Mouse (Mus musculus) kidney, embryonic 16.5 days (tissue): ENCODE data around the gene Acp7. TPM values are rescaled to one million over a fixed set of nuclear protein-coding genes. Genes with fewer than 3 reads are reported as not detected.

Experiments used
- ATAC-seq: fragments of 200-750 bp; cut with Nextera tagmentation; 2 replicates; pipeline ENCODE4 v1.8.0; 2017; ENCODE audit warnings: moderate TSS enrichment; ENCODE audit not compliant: low FRiP score, low TSS enrichment
- H3K27ac ChIP-seq: fragments of 300-500 bp; sonication (generic); 2 replicates; pipeline ENCODE4 v1.5.1; 2014; ENCODE audit warnings: low read length
- H3K27me3 ChIP-seq: fragments of 300-500 bp; sonication (generic); 2 replicates; pipeline ENCODE4 v1.6.1; 2014; ENCODE audit warnings: low read length, control low read depth, mixed read lengths; ENCODE audit not compliant: insufficient read depth
- H3K36me3 ChIP-seq: fragments of 300-500 bp; sonication (generic); 2 replicates; pipeline ENCODE4 v1.6.1; 2014; ENCODE audit warnings: low read length, control low read depth, mixed read lengths; ENCODE audit not compliant: insufficient read depth
- H3K4me1 ChIP-seq: fragments of 300-500 bp; sonication (generic); 2 replicates; pipeline ENCODE4 v1.6.1; 2014; ENCODE audit warnings: low read length, control low read depth, mixed read lengths; ENCODE audit not compliant: insufficient read depth
- H3K4me2 ChIP-seq: fragments of 300-500 bp; sonication (generic); replicated peaks from 2 replicates; pipeline ENCODE4 v1.6.1; 2014; ENCODE audit warnings: low read depth, low read length
- H3K4me3 ChIP-seq: fragments of 300-500 bp; sonication (generic); 2 replicates; pipeline ENCODE4 v1.5.1; 2014; ENCODE audit warnings: mild to moderate bottlenecking, low read length
- H3K9ac ChIP-seq: fragments of 300-500 bp; sonication (generic); replicated peaks from 2 replicates; pipeline ENCODE4 v1.6.1; 2014; ENCODE audit warnings: low read length
- H3K9me3 ChIP-seq: fragments of 300-500 bp; sonication (generic); 2 replicates; pipeline ENCODE4 v1.6.1; 2016; ENCODE audit warnings: low read length, control low read depth
- whole genome bisulfite sequencing: fragments of 180-500 bp; shearing (Covaris S2); extraction: QIAGEN DNeasy Blood & Tissue Kit; methylation state at CpG from one replicate; pipeline ENCODE4 v1.1.7; 2014; 5-methylcytosine and 5-hydroxymethylcytosine counted together
- polyA plus RNA-seq: library from polyadenylated mRNA; unstranded; fragments of >200 nt; fragmentation: Nextera tagmentation; extraction: Ambion mirVana; gene quantifications from 2 replicates; pipeline ENCODE4 v1.2.1, GENCODE M21; 2015

The Acp7 gene
- polyA plus RNA-seq, 1 experiment from 2014 or later: not detected

GRCm38 (mm10) chr7:28579826-28580225 is 51.3 kb downstream of the Acp7 start:
- Histone ChIP-seq H3K4me3 (no peak overlapping the region), H3K4me1 (peaks cover 84% of the 10 kb centered on the region), H3K9me3 (no peaks in the 10 kb centered on the region), H3K27me3 (no peaks in the 10 kb centered on the region), H3K36me3 (peaks cover 6% of the 10 kb centered on the region; the same call in 1 of the 2 replicates), H3K27ac (0 out of 2 replicates have a peak overlapping the region, but pooled peaks have one; percentile 17), H3K9ac (no peak overlapping the region), H3K4me2 (no peak overlapping the region)
- 64% methylated on average over 5 of the region's 5 CpGs for WGBS
- ATAC-seq: no peak

DNA sequence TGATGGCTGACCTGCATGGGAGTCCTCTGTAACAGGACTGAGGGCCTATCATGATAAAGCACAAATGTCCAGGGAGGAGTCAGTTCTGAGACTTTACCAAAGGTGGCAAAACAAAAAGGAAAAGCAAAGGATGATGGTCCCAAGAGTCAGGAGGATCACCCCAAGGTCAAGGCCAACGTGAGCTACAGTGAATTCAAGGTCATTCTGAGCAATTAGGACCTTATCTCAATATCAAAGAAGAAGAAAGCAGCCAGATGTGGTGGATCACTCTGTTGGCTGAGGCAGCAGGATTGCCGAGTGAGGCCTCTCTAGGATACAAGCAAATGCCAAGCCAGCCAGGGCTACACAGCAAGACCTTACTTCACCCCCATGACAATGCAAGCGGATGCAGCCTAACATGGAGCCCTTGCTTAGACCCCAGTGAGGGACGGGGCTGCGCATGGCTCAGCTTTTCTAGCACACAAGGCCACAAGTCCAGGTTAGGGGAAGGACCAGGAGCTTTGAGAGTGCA is 52.5 kb downstream of the Acp7 start:
- peaks cover 77% of the 10 kb centered on the region for H3K4me1 ChIP-seq
- H3K27me3 ChIP-seq: no peaks in the 10 kb centered on the region
- H3K4me2 ChIP-seq: no peak overlapping the region
- H3K36me3 ChIP-seq: peaks cover 6% of the 10 kb centered on the region; the same call in 1 of the 2 replicates
- H3K27ac ChIP-seq: peak overlapping the region; percentile 97
- WGBS: 68% methylated on average over 5 of the region's 5 CpGs
- H3K9me3 ChIP-seq: no peaks in the 10 kb centered on the region
- H3K9ac ChIP-seq: no peak overlapping the region
- no peak overlapping the region for H3K4me3 ChIP-seq
- ATAC-seq: no peak

- peak overlapping the region; percentile 40; the same call in 1 of the 2 replicates for H3K9ac ChIP-seq
- peaks cover 75% of the 10 kb centered on the region for H3K4me1 ChIP-seq
- 53% methylated on average over 9 of the region's 9 CpGs for whole genome bisulfite sequencing
These were observed 53.1 kb downstream of the Acp7 start for GRCm38 (mm10) chr7:28577826-28578542.

GRCm38 (mm10) chr7:28576271-28576914 is 54.7 kb downstream of the Acp7 start:
- WGBS: 75% methylated on average over 5 of the region's 5 CpGs

More at GRCm38 (mm10) chr7:28577826-28578542, 53.1 kb downstream of the Acp7 start:
- H3K27me3 ChIP-seq: no peaks in the 10 kb centered on the region
- no peaks in the 10 kb centered on the region for H3K9me3 ChIP-seq
- ATAC-seq: peak; percentile 82
- peak overlapping the region; percentile 1; the same call in 1 of the 2 replicates for H3K4me2 ChIP-seq
- peaks cover 6% of the 10 kb centered on the region; the same call in 1 of the 2 replicates for H3K36me3 ChIP-seq
- H3K4me3 ChIP-seq: no peak overlapping the region
- peak overlapping the region; percentile 97 for H3K27ac ChIP-seq

GRCm38 (mm10) chr7:28575597-28575996 is 55.5 kb downstream of the Acp7 start:
- no peak for ATAC-seq
- H3K4me2 ChIP-seq: 0 out of 2 replicates have a peak overlapping the region, but pooled peaks have one; percentile 11
- H3K9me3 ChIP-seq: no peaks in the 10 kb centered on the region
- H3K27ac ChIP-seq: 0 out of 2 replicates have a peak overlapping the region, but pooled peaks have one; percentile 97
- H3K36me3 ChIP-seq: 0 out of 2 replicates have a peak, but pooled peaks cover under 1% of the 10 kb centered on the region
- peaks cover 90% of the 10 kb centered on the region for H3K4me1 ChIP-seq
- H3K9ac ChIP-seq: 0 out of 2 replicates have a peak overlapping the region, but pooled peaks have one; percentile 10
- H3K4me3 ChIP-seq: no peak overlapping the region
- 76% methylated on average over 11 of the region's 11 CpGs for WGBS
- H3K27me3 ChIP-seq: no peaks in the 10 kb centered on the region

More at GRCm38 (mm10) chr7:28576271-28576914, 54.7 kb downstream of the Acp7 start:
- no peaks in the 10 kb centered on the region for H3K27me3 ChIP-seq
- H3K4me1 ChIP-seq: peaks cover 84% of the 10 kb centered on the region
- peaks cover 6% of the 10 kb centered on the region; the same call in 1 of the 2 replicates for H3K36me3 ChIP-seq
- H3K9me3 ChIP-seq: no peaks in the 10 kb centered on the region
- H3K4me3 ChIP-seq: no peak overlapping the region
- 0 out of 2 replicates have a peak overlapping the region, but pooled peaks have one; percentile 1 for H3K4me2 ChIP-seq
- peak overlapping the region; percentile 97 for H3K27ac ChIP-seq
- peak; percentile 74 for ATAC-seq
- no peak overlapping the region for H3K9ac ChIP-seq

GRCm38 (mm10) chr7:28573236-28573635 is 57.9 kb downstream of the Acp7 start:
- Histone ChIP-seq H3K36me3 (peaks cover 7% of the 10 kb centered on the region; the same call in 1 of the 2 replicates), H3K27me3 (no peaks in the 10 kb centered on the region), H3K27ac (peak overlapping the region; percentile 61), H3K9ac (no peak overlapping the region), H3K4me2 (no peak overlapping the region), H3K4me3 (no peak overlapping the region), H3K9me3 (no peaks in the 10 kb centered on the region), H3K4me1 (peaks cover 78% of the 10 kb centered on the region)
- no peak for ATAC-seq
- 88% methylated on average over 3 of the region's 3 CpGs for WGBS

GRCm38 (mm10) chr7:28572689-28573088 is 58.4 kb downstream of the Acp7 start:
- Histone ChIP-seq H3K4me2 (no peak overlapping the region), H3K4me3 (no peak overlapping the region), H3K36me3 (peaks cover 11% of the 10 kb centered on the region), H3K27ac (peak overlapping the region; percentile 61), H3K4me1 (peaks cover 73% of the 10 kb centered on the region), H3K9ac (peak overlapping the region; percentile 17; the same call in 1 of the 2 replicates), H3K27me3 (no peaks in the 10 kb centered on the region), H3K9me3 (no peaks in the 10 kb centered on the region)
- 0 out of 2 replicates have a peak, but pooled peaks have one; percentile 8 for ATAC-seq
- WGBS: 65% methylated on average over 5 of the region's 5 CpGs

- H3K27me3 ChIP-seq: no peaks in the 10 kb centered on the region
- ATAC-seq: no peak
These were observed 60.0 kb downstream of the Acp7 start for GRCm38 (mm10) chr7:28570982-28571682.

DNA sequence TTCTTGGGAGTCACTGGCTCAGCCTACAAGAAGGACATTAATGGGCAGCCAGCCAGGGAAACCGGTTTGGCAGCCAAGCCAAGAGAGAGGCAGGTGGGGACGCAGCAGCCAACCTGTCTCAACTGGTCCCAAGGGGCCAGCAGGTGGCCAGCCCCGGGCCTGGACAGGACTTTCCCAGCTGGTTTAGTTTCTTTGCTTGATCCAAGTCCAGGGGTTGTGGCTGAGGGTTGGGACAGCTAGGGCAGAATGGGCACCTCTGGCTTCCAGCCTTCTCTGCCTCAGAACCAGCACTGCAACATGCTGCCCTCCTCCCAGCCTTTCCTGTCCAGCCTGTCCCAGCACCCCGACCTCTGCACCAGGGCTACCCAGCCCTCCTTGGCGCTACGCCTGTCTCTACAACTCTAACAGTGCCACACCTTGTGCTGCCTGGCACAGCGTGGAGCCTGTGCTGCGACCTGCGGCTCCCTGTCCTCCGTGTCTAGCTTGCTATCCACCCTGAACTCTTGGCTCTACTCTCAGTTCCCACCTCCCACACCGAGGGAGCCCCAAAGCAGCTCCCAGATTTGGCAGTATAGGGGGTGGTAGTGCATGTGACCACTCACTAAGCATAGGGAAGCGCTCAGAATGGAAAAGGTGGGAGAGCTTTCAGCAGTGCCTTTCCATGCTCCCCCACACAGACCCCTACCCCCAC is 60.7 kb downstream of the Acp7 start:
- ATAC-seq: peak; percentile 74
- Histone ChIP-seq H3K27me3 (no peaks in the 10 kb centered on the region), H3K4me2 (peak overlapping the region; percentile 24), H3K27ac (peak overlapping the region; percentile 96), H3K4me3 (no peak overlapping the region), H3K9ac (peak overlapping the region; percentile 44), H3K9me3 (no peaks in the 10 kb centered on the region), H3K4me1 (peaks cover 50% of the 10 kb centered on the region), H3K36me3 (peaks cover 33% of the 10 kb centered on the region)
- WGBS: 53% methylated on average over 12 of the region's 12 CpGs

More at GRCm38 (mm10) chr7:28570982-28571682, 60.0 kb downstream of the Acp7 start:
- Histone ChIP-seq H3K36me3 (peaks cover 26% of the 10 kb centered on the region), H3K4me1 (peaks cover 57% of the 10 kb centered on the region), H3K4me2 (peak overlapping the region; percentile 24), H3K4me3 (no peak overlapping the region), H3K27ac (peak overlapping the region; percentile 96), H3K9ac (peak overlapping the region; percentile 44), H3K9me3 (no peaks in the 10 kb centered on the region)
- WGBS: 27% methylated on average over 5 of the region's 5 CpGs
